Mouse (Mus musculus) right cerebral cortex, postnatal 10 days (tissue): ENCODE data around the gene Ccdc107.

Experiments used
- DNase-seq, 2 experiments: peaks; one replicate each; pipeline ENCODE4 v3.0.0; 2021; ENCODE audit warnings: low spot score in 2 of 2

The Ccdc107 gene

GRCm38 (mm10) chr4:43511675-43512454 is 19.2 kb downstream of the Ccdc107 start:
- no peak for DNase-seq

- DNase-seq, result no peak
These were observed 20.0 kb downstream of the Ccdc107 start for GRCm38 (mm10) chr4:43512653-43513052.

GRCm38 (mm10) chr4:43513300-43513699 is 20.6 kb downstream of the Ccdc107 start:
- DNase-seq, result no peak

GRCm38 (mm10) chr4:43513791-43514190 is 21.1 kb downstream of the Ccdc107 start:
- DNase-seq, result no peak

GRCm38 (mm10) chr4:43515764-43516708 is 23.3 kb downstream of the Ccdc107 start:
- DNase-seq, result no peak

- DNase-seq, result no peak
These were observed 26.9 kb downstream of the Ccdc107 start for GRCm38 (mm10) chr4:43519551-43519950.

GRCm38 (mm10) chr4:43519956-43520355 is 27.3 kb downstream of the Ccdc107 start:
- DNase-seq, result peak; percentile 83 to 91

GRCm38 (mm10) chr4:43527880-43528279 is 35.2 kb downstream of the Ccdc107 start:
- DNase-seq, result no peak

- no peak for DNase-seq
These were observed 35.8 kb downstream of the Ccdc107 start for GRCm38 (mm10) chr4:43528487-43528886.

- no peak for DNase-seq
These were observed 37.4 kb downstream of the Ccdc107 start for GRCm38 (mm10) chr4:43530081-43530501.

- peak; percentile 80 to 85 for DNase-seq
These were observed 37.9 kb downstream of the Ccdc107 start for GRCm38 (mm10) chr4:43530581-43530980.

GRCm38 (mm10) chr4:43533270-43533669 is 40.6 kb downstream of the Ccdc107 start:
- DNase-seq, result no peak

GRCm38 (mm10) chr4:43535628-43536027 is 42.9 kb downstream of the Ccdc107 start:
- no peak for DNase-seq

GRCm38 (mm10) chr4:43536031-43536430 is 43.3 kb downstream of the Ccdc107 start:
- DNase-seq, result no peak

- DNase-seq, result no peak
These were observed 49.3 kb downstream of the Ccdc107 start for GRCm38 (mm10) chr4:43542044-43542443.
